ENCODE assay signal across 8 mouse cellular contexts in genomic region chr11:76924759-76925236, GRCm38 (mm10). TPM values are rescaled to one million over a fixed set of nuclear protein-coding genes. Genes with fewer than 3 reads are reported as not detected.
DNase-seq lines count a peak whose midpoint lies in the region; ATAC-seq lines count a peak whose summit lies in the region.

TSS of gene Blmh (plus strand) at chr11:76924809.

- WGBS in forebrain, embryonic 16.5 days, result 82% methylated on average over 6 of the region's 6 CpGs
- WGBS in limb, embryonic 11.5 days, result 87% methylated on average over 6 of the region's 6 CpGs

- no peak within 1 kb of the TSS for H3K9ac ChIP-seq in forebrain, embryonic 16.5 days (replicated peaks; ENCODE audit: low read depth, low read length)
- H3K9ac ChIP-seq in limb, embryonic 11.5 days (ENCODE audit: low read length), result no peak within 1 kb of the TSS

- H3K27me3 ChIP-seq in forebrain, embryonic 16.5 days (replicated peaks; ENCODE audit: control insufficient read depth, insufficient read depth, low read length), result no peaks in the 10 kb centered on the region
- no peaks in the 10 kb centered on the region for H3K27me3 ChIP-seq in limb, embryonic 11.5 days (ENCODE audit: control insufficient read depth, insufficient read depth, low read length)

- DNase-seq in adrenal gland, adult 18-20 months (ENCODE audit: low spot score in 2 of 2), result peak in 1 of 2 experiments; percentile 11
- no peak for DNase-seq in limb, embryonic 11.5 days (ENCODE audit: low spot score)
- no peak for DNase-seq in urinary bladder, postnatal 14 days (ENCODE audit: low spot score)
- no peak for DNase-seq in spleen, adult 18-20 months

- H3K4me1 ChIP-seq in forebrain, embryonic 16.5 days (replicated peaks; ENCODE audit: control insufficient read depth, insufficient read depth, low read length), result no peaks in the 10 kb centered on the region
- no peaks in the 10 kb centered on the region; the same call in 1 of the 2 replicates for H3K4me1 ChIP-seq in limb, embryonic 11.5 days (ENCODE audit: control insufficient read depth, insufficient read depth, low read length)

- no peaks in the 10 kb centered on the region for H3K36me3 ChIP-seq in forebrain, embryonic 16.5 days (ENCODE audit: control insufficient read depth, insufficient read depth)
- no peaks in the 10 kb centered on the region for H3K36me3 ChIP-seq in limb, embryonic 11.5 days (ENCODE audit: control insufficient read depth, insufficient read depth, low read length)

- no peak within 1 kb of the TSS for H3K4me2 ChIP-seq in forebrain, embryonic 16.5 days (ENCODE audit: low read length)
- no peak within 1 kb of the TSS for H3K4me2 ChIP-seq in limb, embryonic 11.5 days (ENCODE audit: low read depth, severe bottlenecking)

- no peak within 1 kb of the TSS for H3K4me3 ChIP-seq in forebrain, embryonic 16.5 days (replicated peaks; ENCODE audit: low read length)
- no peak within 1 kb of the TSS for H3K4me3 ChIP-seq in limb, embryonic 11.5 days (ENCODE audit: low read depth, low read length)

- no peaks in the 10 kb centered on the region for H3K9me3 ChIP-seq in forebrain, embryonic 16.5 days (ENCODE audit: control insufficient read depth, low read length)
- no peaks in the 10 kb centered on the region for H3K9me3 ChIP-seq in limb, embryonic 11.5 days (ENCODE audit: control insufficient read depth, low read length)

- no peak for ATAC-seq in CD4-positive, CD25-positive, alpha-beta regulatory T cell, adult 4 months
- no peak for ATAC-seq in forebrain, embryonic 16.5 days
- ATAC-seq in hematopoietic stem cell, adult 5-6 weeks (replicated peaks in 1 of 2; ENCODE audit: insufficient read depth in 1 of 2, low FRiP score in 2 of 2, low TSS enrichment in 1 of 2, low read depth in 1 of 2, poor library complexity in 2 of 2, severe bottlenecking in 2 of 2), result no peak
- ATAC-seq in limb, embryonic 11.5 days (ENCODE audit: insufficient number of reproducible peaks, low FRiP score, low TSS enrichment, low read depth), result no peak
- ATAC-seq in monocyte, adult 5-6 weeks (replicated peaks; ENCODE audit: insufficient number of reproducible peaks, low FRiP score, low TSS enrichment, poor library complexity, severe bottlenecking), result no peak

- no peak within 1 kb of the TSS for H3K27ac ChIP-seq in forebrain, embryonic 16.5 days (ENCODE audit: low read length)
- H3K27ac ChIP-seq in limb, embryonic 11.5 days (replicated peaks; ENCODE audit: low read depth, low read length), result no peak within 1 kb of the TSS

RNA-seq across cellular contexts. Expression of gene Blmh, which starts in this region (rescaled TPM):
- 100 to 1,000 TPM in 1 of 2 experiments, 10 to 100 TPM in 1; 81.9 to 102 TPM for polyA plus RNA-seq in CD4-positive, CD25-positive, alpha-beta regulatory T cell, adult 4 months (2017; shearing (Covaris generic))
- total RNA-seq in adrenal gland, adult 18-20 months (2021), result 10 to 100 TPM; 40.3 to 47.8 TPM
- 128 and 136 TPM in 2 replicates for polyA plus RNA-seq in forebrain, embryonic 16.5 days (2015; fragmentation: Nextera tagmentation; extraction: Ambion mirVana)
- 161 and 167 TPM in 2 replicates for total RNA-seq in hematopoietic stem cell, adult 5-6 weeks (2017)
- 171 and 181 TPM in 2 replicates for polyA plus RNA-seq in limb, embryonic 11.5 days (2014; fragmentation: Nextera tagmentation; extraction: Ambion mirVana)
- total RNA-seq in monocyte, adult 5-6 weeks (2017), result 87.2 to 135 TPM (median 98.4 TPM) in 3 replicates
